Mouse (Mus musculus) hindbrain, embryonic 11.5 days (tissue): ENCODE measurements around the gene Slc30a9. TPM values are rescaled to one million over a fixed set of nuclear protein-coding genes. Genes with fewer than 3 reads are reported as not detected.

Experiments used
- ATAC-seq: fragments of 200-750 bp; cut with Nextera tagmentation; 2 replicates; pipeline ENCODE4 v1.8.0; 2017; ENCODE audit warnings: mild to moderate bottlenecking, moderate TSS enrichment, moderate library complexity; ENCODE audit not compliant: low FRiP score
- DNase-seq: peaks from one replicate; pipeline ENCODE4 v3.0.0-alpha.2; 2015; ENCODE audit warnings: low spot score
- H3K27ac ChIP-seq: fragments of 300-500 bp; sonication (generic); 2 replicates; pipeline ENCODE4 v1.5.1; 2014; ENCODE audit warnings: mild to moderate bottlenecking, low read depth, low read length
- H3K27me3 ChIP-seq: fragments of 300-500 bp; sonication (generic); 2 replicates; pipeline ENCODE4 v1.6.1; 2014; ENCODE audit warnings: mild to moderate bottlenecking, low read length, moderate library complexity, mixed read lengths; ENCODE audit not compliant: control insufficient read depth, insufficient read depth
- H3K36me3 ChIP-seq: fragments of 300-500 bp; sonication (generic); 2 replicates; pipeline ENCODE4 v1.6.1; 2014; ENCODE audit warnings: mild to moderate bottlenecking, low read length, moderate library complexity, mixed read lengths; ENCODE audit not compliant: control insufficient read depth, insufficient read depth
- H3K4me1 ChIP-seq: fragments of 300-500 bp; sonication (generic); replicated peaks from 2 replicates; pipeline ENCODE4 v1.6.1; 2014; ENCODE audit warnings: low read length, mixed read lengths; ENCODE audit not compliant: control insufficient read depth, insufficient read depth
- H3K4me2 ChIP-seq: fragments of 300-500 bp; sonication (generic); replicated peaks from 2 replicates; pipeline ENCODE4 v1.6.1; 2014; ENCODE audit warnings: mild to moderate bottlenecking, low read depth, low read length
- H3K4me3 ChIP-seq: fragments of 300-500 bp; sonication (generic); 2 replicates; pipeline ENCODE4 v1.5.1; 2014; ENCODE audit warnings: low read depth, low read length
- H3K9ac ChIP-seq: fragments of 300-500 bp; sonication (generic); 2 replicates; pipeline ENCODE4 v1.6.1; 2014; ENCODE audit warnings: low read depth, low read length
- H3K9me3 ChIP-seq: fragments of 300-500 bp; sonication (generic); 2 replicates; pipeline ENCODE4 v1.6.1; 2016; ENCODE audit warnings: low read length; ENCODE audit not compliant: control insufficient read depth
- WGBS: fragments of 180-500 bp; shearing (Covaris S2); extraction: QIAGEN DNeasy Blood & Tissue Kit; methylation state at CpG from one replicate; pipeline ENCODE4 v1.1.7; 2014; 5-methylcytosine and 5-hydroxymethylcytosine counted together
- polyA plus RNA-seq: library from polyadenylated mRNA; unstranded; fragments of >200 nt; fragmentation: Nextera tagmentation; extraction: Ambion mirVana; gene quantifications from 2 replicates; pipeline ENCODE4 v1.2.1, GENCODE M21; 2014

The Slc30a9 gene
- polyA plus RNA-seq, 1 experiment from 2014 or later, result 178 TPM

DNA sequence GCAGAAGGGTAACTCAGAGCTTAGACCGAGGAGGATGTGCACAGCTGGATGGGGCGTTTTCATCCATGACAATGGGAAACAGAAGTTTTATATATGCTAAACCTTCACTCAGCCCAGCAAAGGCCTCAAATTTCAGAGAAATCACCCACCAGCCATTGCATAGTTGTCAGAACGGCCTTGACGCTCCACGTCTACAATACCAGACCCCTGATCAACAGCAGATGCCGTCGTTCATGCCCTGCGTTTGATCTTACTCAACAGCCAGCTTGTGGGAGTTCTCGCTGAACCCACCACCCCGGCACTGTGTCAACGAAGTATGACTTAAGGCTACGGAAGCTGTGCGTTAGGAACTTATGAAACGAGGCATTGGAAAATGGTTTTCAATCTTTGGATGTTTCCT, 90.4 kb downstream of the Slc30a9 start:
- H3K4me2 ChIP-seq, result no peak overlapping the region
- 0 out of 2 replicates have a peak, but pooled peaks cover 2% of the 10 kb centered on the region for H3K4me1 ChIP-seq
- no peaks in the 10 kb centered on the region for H3K36me3 ChIP-seq
- no peak overlapping the region for H3K27ac ChIP-seq
- ATAC-seq, result no peak
- DNase-seq, result no peak
- 82% methylated on average over 14 of the region's 14 CpGs for WGBS
- H3K9me3 ChIP-seq, result no peaks in the 10 kb centered on the region
- H3K27me3 ChIP-seq, result no peaks in the 10 kb centered on the region
- no peak overlapping the region for H3K4me3 ChIP-seq
- H3K9ac ChIP-seq, result no peak overlapping the region

DNA sequence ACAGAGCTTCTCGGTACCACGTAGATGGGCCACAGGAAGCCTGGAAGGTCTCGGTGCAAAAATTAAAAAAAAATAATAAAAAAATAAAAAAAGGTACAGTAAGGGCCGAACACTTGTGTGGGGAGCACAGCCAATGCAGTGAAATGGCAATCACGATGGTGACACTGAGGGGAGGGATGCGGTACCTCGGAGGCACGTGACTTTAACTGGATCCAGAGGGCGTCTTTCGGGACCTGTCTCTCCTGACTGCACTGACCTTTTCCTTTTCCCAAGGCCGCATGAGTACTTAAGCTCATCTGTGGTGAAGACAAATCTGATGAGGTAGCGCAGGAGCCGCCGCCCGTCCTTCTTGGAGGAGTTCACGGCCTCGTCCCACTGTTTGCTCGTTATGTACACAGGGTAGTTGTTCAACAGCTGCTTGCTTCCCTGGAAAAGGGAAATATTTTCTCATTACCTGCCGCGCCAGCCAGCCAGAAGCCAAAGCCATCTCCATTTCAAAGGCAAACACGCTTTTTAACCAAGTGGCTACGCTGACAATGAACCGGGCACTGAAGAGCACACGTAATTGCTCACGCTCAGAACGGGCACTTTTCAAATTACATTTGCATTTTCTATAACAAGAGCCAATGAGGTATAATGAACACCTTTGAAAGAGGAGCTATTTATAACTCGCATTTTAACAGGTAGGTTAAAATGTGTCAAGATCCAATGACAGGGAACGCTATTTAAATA, 93.3 kb downstream of the Slc30a9 start:
- 92% methylated on average over 28 of the region's 28 CpGs for WGBS

DNA sequence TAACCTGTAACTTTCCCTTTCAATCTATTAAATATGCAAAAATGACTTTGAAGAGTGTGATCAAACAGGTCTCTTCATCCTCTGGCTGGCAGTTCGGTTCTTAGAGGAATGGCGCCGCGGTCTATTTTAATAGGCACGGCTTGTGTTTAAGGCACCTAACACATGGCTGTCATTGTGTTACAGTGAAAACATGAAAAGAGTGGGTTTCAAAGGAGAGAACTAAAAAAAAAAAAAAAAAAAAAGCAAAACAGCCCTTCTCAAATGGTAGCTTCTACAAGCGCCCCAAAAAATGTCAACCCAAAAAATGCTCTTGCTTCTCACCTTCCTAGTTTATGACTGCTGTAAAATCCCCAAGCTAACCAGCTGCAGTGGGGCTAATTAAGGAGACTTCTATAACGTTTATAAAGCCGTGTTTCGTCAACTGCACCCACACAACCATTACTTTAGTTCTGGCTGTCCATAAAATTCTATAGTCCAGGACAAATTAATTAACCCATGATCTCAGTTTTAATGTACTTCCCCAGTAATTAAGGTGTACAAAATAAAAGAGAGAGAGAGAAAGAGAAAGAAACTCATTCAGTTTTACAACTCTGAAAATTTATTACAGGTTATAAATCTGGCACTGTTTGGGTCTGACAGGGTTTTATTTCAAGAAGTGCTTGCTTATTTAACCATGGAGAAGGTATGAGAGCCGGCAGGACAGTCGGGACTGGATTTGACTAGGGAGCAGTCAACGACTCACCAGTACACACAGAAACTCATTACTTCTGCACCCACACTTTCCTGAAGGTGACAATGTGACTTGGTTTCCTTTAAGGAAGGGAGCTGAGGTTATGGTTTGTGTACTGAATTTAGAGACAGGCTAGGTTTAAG, 94.1 kb downstream of the Slc30a9 start:
- no peaks in the 10 kb centered on the region for H3K27me3 ChIP-seq
- DNase-seq, result no peak
- no peaks in the 10 kb centered on the region for H3K36me3 ChIP-seq
- no peak overlapping the region for H3K4me3 ChIP-seq
- no peak overlapping the region for H3K9ac ChIP-seq
- 89% methylated on average over 12 of the region's 12 CpGs for WGBS
- H3K4me1 ChIP-seq, result 0 out of 2 replicates have a peak, but pooled peaks cover 2% of the 10 kb centered on the region
- no peak overlapping the region for H3K4me2 ChIP-seq
- no peak for ATAC-seq
- no peaks in the 10 kb centered on the region for H3K9me3 ChIP-seq
- no peak overlapping the region for H3K27ac ChIP-seq

More for the DNA sequence above, 93.3 kb downstream of the Slc30a9 start:
- DNase-seq (no peak), ATAC-seq (no peak)
- Histone ChIP-seq H3K4me1 (0 out of 2 replicates have a peak, but pooled peaks cover 2% of the 10 kb centered on the region), H3K27me3 (no peaks in the 10 kb centered on the region), H3K4me3 (no peak overlapping the region), H3K9me3 (no peaks in the 10 kb centered on the region), H3K4me2 (no peak overlapping the region), H3K27ac (no peak overlapping the region), H3K36me3 (no peaks in the 10 kb centered on the region), H3K9ac (no peak overlapping the region)

DNA sequence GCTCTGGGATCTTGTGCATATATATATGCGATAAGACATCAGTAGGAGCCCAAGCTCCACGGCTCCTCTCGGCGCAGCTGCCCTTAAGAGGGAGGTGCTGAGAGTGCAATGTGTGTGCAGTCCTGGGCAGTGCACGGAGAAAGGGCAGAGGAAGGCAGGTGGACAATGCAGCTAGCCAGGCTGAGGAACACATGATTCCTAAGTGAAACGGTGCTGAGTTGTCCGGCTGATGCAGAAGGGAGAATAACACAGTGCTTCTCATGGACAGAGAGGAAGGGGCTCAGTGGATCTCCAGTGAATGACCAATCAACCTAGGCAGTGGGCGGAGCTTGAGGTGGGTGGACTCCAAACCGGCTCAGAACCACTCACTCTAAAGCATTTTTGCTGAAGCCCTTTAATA, 94.9 kb downstream of the Slc30a9 start:
- Histone ChIP-seq H3K36me3 (no peaks in the 10 kb centered on the region), H3K9me3 (no peaks in the 10 kb centered on the region), H3K9ac (no peak overlapping the region), H3K4me2 (no peak overlapping the region), H3K4me3 (no peak overlapping the region), H3K27me3 (no peaks in the 10 kb centered on the region), H3K27ac (no peak overlapping the region), H3K4me1 (0 out of 2 replicates have a peak, but pooled peaks cover 2% of the 10 kb centered on the region)
- ATAC-seq (no peak), DNase-seq (no peak)
- 76% methylated on average over 9 of the region's 9 CpGs for WGBS

DNA sequence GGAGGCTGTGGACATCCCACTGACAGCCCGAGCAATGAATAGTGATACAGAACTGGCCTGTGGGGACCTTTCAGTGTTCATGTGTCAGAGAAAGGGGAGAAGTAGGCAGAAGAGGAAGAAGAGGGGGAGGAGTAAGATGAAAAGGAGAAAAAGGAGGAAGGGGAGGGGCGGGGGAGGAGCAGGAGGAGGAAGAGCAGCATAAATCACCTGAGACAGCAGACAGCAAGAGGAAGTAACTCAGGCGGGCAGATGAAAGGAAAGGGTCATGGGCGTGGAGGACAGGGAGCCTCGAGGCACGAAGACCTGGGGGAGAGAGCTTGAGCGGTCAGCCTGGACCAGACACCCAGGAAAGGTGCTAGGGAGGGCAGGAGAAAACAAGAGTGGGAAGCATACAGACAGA, 97.6 kb downstream of the Slc30a9 start:
- 75% methylated on average over 7 of the region's 7 CpGs for WGBS
- H3K27ac ChIP-seq, result no peak overlapping the region
- ATAC-seq, result no peak

DNA sequence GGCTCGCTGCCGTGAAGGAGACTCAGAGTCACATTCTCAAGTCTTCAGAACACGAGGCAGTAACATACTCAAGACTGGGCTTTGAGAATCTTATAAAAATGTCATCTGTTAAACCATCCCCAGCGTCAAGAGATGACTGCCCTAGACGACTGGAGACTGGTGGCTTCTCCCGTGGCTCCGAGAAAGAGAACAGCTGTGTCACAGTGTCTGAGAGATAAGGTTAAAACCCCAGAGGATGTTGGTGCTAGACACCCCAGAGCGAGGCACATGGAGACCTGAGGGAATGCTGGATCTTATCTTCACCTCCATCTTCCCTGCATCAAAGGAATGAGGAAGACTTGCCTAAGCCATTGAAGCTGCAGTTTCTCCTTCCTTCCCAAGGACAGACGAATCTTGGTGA, 98.2 kb downstream of the Slc30a9 start:
- no peak overlapping the region for H3K9ac ChIP-seq
- no peak overlapping the region for H3K4me2 ChIP-seq
- H3K4me1 ChIP-seq, result 0 out of 2 replicates have a peak, but pooled peaks cover 2% of the 10 kb centered on the region
- WGBS, result 91% methylated on average over 9 of the region's 9 CpGs
- no peak overlapping the region for H3K4me3 ChIP-seq
- ATAC-seq (no peak), DNase-seq (no peak)
- no peaks in the 10 kb centered on the region for H3K27me3 ChIP-seq
- no peaks in the 10 kb centered on the region for H3K9me3 ChIP-seq
- no peak overlapping the region for H3K27ac ChIP-seq
- no peaks in the 10 kb centered on the region for H3K36me3 ChIP-seq

More for the DNA sequence above, 97.6 kb downstream of the Slc30a9 start:
- DNase-seq, result no peak
- Histone ChIP-seq H3K4me1 (0 out of 2 replicates have a peak, but pooled peaks cover 2% of the 10 kb centered on the region), H3K36me3 (no peaks in the 10 kb centered on the region), H3K4me3 (no peak overlapping the region), H3K9me3 (no peaks in the 10 kb centered on the region), H3K9ac (no peak overlapping the region), H3K4me2 (no peak overlapping the region), H3K27me3 (no peaks in the 10 kb centered on the region)

Other genes starting within 250 kb of the Slc30a9 start
- gene Phox2b, start 207.7 kb upstream of the Slc30a9 start, polyA plus RNA-seq, result 41.8 and 42.3 TPM in 2 replicates
- 112 and 118 TPM in 2 replicates for gene Tmem33, start 46.4 kb upstream of the Slc30a9 start, polyA plus RNA-seq
- 11.0 and 13.5 TPM in 2 replicates for gene Bend4, start 121.4 kb downstream of the Slc30a9 start, polyA plus RNA-seq